Mouse (Mus musculus) MN1 (cell line): Measurements from ENCODE around the gene Tpp1.

Source experiments
- DNase-seq: peaks from one replicate; pipeline ENCODE4 v3.0.0-alpha.2; 2016; ENCODE audit warnings: low spot score

Tpp1 gene

GRCm38 (mm10) chr7:105751491-105752433 lies at the start of gene Tpp1:
Gene Tpp1, minus strand, starts transcription at chr7:105752235.
- DNase-seq: peak; percentile 93

DNA sequence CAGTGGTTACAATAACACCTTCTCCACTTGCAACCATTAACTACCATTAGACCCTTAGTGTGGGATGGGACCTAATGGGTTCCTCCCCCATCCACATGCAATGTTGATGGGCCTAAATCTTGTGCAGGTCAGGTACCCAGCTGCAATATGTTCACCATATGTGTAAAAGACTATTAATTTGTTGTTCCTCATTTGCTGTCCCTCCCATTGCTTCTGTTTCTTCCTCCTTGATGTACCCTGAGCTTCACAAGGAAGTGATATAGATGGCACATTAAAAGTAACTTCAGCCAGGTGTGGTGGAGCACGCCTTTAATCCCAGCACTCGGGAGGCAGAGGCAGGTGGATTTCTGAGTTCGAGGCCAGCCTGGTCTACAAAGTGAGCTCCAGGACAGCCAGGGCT lies 44.9 kb upstream of the Tpp1 start:
- no peak for DNase-seq

GRCm38 (mm10) chr7:105795759-105796366 lies 43.8 kb upstream of the Tpp1 start:
- no peak for DNase-seq

DNA sequence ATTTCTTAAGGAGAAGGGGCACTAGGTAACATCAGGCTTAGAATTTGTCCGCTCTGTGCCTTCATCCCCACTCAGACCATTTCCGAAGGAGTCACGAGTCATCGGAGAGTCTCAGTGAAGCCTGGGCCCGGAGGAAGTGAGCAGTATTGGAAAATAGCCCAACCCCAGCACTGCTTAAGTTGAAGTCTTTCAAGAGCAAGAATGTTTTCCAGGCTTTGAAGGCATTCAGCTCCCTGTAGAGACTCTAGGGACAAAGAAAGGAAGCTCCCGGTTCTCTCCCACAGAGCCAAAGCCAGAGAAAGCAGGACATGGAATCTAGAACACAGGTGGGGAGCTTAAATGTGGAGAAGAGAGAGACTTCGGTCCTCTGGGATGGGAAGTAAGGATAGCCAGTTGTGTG lies 41.7 kb upstream of the Tpp1 start:
- DNase-seq: no peak

- DNase-seq: no peak
These were observed 39.1 kb upstream of the Tpp1 start for GRCm38 (mm10) chr7:105791147-105791546.

GRCm38 (mm10) chr7:105787285-105788140 lies 35.5 kb upstream of the Tpp1 start, which contains the start of gene Dchs1:
Gene Dchs1, minus strand, starts transcription at chr7:105787654.
- DNase-seq: peak; percentile 47

DNA sequence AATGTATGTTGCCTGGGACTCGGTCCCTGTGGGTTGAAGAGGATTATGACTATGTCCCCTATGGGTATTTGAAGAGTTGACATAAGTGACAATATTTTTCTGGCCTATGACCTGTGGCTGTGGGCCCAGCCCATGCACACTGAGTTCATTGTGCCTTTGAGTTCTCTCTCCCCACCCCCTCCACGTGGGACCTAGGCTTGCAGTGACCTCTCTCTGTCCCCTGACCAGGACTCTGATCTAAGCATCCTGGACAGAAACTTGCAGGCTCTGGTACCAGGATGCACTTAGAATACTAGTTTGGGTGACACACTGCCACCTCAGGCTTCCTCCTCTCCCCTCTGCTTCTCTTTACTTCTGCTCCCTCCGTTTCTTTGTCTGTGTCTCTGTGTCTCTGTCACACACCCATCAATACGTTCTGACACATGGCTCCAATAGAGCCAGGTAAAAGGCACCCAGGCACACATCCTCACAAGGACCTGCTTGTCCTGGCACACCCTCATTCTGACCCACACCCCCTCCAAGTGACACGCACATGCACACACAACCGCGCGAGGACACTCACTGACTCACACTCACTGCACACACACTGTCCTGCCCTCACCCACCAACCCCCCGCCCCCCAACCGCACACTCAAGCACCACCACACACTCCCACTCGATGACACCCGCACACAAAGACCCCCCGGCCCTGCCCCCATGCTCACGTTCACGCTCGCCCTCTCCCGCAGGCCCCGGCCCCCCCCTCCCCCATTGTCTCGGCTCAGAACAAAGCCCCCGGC lies 34.7 kb upstream of the Tpp1 start:
- peak; percentile 21 for DNase-seq

GRCm38 (mm10) chr7:105784556-105784955 lies 32.5 kb upstream of the Tpp1 start:
- no peak for DNase-seq

DNA sequence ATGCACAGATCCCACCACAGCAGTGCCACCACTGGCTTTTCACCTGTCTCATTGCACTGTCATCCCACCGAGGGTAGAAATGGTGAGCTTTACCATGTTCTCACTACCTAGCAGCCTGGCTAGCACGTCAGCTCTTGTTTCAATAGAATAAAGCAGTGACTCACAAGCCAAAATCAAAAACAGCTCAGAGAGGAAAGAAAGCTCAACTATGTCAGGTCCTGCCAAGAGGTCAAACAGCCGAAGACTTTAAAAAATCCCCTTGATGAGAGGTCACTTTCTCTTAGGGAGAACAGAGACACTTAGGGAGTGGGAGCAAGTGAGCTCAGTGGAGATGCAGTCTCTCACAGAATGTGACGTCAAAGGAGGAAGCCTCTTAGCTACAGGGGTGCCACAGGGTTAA lies 31.8 kb upstream of the Tpp1 start:
- DNase-seq: no peak

DNA sequence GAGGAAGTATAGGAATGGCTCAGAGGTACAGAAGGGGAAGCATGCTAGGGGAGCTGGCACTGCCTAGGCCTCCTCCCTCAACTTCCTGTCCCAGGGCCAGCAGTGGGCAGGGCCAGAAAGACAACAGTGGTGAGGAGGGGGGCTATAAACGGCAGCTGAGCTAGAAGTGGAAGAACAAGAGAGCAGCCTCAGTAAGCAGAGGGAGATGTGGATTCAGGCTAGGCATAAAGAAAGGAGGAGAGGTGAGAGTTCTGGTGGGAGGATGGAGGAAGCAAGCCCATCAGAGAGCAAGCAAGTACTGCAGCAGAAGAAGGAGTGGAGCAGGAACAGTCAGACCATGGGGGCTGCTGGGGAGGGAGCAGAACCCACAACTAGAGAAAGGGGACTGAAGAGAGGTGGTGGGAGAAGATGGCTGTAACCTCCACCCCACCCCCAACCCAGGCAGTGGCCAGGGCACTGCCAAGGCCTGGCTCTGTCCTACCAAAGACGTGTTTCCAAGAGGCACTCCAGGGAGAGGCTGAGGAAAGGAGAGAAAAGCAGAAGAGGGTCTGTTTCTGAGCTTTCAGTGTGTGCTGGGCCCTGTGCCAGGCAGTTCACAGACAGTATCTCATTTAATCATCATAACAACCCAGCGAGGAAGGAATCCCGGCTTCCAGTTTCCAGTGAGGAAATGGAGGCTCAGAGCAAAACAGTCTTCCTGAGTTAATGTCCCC lies 26.7 kb upstream of the Tpp1 start:
- peak; percentile 69 for DNase-seq

DNA sequence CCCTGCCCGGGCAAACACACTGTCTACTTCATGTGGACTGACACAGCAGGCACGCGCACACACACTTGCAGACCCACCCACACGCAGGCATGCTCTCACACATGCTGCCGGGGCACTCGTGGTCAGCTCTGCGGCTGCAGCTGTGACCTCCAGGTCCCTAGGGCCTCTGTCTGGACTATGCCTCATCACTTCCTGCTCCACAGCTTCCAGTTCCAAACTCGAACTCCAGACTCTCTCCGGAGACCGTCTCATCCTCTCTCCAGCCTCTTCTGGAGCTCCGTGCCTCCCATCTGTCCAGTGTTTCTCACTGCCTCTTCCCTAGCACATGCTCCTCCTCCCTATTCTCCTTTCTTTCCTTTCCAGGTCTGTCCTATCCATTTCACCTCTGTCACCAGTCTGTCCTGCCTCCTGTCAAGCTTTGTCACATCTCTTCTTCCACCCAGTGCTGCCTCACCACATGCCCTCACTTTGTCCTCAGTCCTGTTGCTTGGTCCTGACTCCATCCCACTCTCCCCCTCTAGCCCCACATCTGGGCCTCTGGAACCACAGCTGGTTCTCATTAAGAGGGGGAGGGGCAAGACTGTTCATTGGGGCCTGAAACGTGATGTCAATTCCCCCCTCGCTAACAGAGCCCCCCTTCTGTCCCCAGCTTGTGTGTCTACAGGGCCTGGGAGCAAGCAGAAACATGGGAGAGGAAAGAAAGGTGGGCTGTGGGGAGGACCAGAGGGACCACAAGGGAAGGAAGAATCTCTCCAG lies 25.9 kb upstream of the Tpp1 start:
- peak; percentile 78 for DNase-seq

DNA sequence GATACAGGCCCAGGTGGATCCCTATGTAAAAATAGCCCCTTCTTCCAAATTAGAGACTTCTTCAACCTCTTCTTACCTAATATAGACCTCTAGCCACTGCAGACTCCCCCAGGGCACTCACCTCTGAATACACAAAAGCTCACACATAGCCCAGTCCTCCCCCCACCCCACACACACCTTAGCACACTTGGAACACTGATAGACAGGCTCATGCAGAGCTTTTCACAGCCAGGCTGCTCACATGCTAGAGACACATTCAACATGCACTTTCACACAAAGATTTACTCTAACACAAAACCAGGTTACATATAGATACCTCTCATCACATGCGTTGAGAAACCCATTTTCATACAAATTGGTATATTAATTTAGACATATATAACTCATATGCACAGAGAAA lies 25.3 kb upstream of the Tpp1 start:
- DNase-seq: no peak

DNA sequence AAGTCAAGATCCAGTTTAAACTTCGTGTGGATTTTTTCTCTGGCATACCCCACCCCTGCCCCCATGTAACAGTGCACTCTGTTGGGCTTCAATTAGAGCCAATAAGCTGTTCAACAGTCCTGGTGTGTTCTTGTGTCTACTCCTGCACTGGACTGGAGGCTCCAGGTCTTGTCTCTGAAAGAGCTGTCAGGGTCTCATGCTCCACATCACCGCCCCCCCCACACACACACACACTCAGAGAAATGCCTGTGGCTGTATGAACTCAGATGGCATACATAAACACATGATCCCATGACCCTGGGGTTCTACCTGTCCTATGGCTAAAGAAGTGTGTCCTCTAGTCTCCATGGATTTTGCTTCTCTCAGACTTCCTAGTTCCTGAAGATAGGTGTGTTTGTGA lies 24.0 kb upstream of the Tpp1 start:
- no peak for DNase-seq

DNA sequence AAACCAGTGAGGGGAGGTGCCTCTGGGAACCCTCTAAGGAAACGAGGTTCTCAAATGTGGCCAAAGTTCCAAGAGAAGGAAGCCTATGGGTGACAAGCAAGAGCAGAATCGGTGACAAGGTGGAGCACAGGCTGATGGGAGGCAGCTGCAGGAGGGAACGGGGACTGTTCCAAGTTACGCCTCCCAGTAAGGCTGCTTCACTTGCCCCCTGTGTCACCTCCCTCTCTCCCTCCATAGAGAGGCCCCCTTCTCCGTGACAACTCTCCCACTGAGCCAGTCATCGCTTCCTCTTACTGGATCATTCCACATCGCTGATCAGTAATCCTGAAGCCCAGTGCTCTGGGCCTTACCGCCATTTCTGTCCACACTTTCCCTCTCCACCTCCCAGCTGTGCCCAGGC lies 22.6 kb upstream of the Tpp1 start:
- DNase-seq: no peak

DNA sequence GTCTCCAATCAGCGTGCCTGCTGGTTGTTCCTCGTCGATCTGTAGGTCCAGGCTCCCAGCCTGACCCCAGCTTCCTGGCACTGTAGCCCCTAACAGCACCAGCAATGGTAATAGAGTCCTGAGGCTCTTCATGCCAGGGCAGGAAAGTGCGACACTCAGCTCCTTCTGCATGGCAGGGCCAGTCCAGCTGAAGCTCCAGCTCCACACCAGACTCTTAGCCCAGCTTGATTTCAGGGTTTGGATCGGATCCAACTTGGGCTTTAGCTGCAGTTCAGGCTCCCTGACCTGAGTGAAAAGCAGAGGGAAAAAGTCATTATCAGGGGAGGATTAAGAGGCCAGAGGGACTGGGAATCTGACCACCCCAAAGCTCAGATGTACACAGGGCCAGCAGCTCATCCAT lies 21.0 kb upstream of the Tpp1 start:
- DNase-seq: peak; percentile 43

DNA sequence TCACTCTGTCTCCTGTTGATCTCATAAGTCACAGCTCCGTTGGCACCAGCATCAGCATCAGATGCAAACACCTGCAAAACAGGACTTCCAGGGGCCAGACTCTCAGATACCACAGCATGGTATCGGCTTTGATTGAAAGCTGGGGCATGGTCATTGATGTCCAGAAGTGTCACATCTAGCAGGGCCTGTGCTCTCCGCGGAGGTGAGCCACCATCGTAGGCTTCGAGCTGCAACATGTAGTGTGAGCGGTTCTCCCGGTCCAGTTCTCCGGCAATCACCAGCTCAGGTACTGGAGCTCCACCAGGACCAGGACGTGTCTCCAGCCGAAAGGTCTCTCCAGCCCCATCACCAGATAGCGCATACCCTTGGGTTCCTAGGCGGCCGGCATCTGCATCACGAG lies 20.3 kb upstream of the Tpp1 start:
- no peak for DNase-seq

GRCm38 (mm10) chr7:105769959-105770358 lies 17.9 kb upstream of the Tpp1 start:
- DNase-seq: no peak

DNA sequence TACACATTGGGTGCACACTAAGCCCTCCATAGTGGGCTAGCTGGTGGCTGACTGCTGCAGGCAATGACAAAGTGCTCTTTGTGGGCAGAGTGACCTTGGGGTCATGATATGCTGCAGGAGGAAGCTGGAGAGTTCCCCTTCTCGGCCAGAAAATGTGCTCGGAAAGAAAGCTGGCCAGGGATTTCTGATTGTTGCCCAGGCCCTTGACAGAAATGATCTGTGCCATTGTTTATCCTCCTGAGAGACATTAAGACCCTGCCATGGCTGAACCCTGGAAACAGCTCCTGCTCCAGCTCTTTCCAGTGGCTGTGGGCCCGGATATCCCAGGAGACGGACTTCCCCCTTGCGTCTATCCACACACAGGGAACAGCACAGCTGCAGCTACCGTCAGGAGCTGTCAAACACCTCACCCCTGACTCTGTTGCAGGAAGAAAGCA lies 15.7 kb upstream of the Tpp1 start:
- DNase-seq: no peak

DNA sequence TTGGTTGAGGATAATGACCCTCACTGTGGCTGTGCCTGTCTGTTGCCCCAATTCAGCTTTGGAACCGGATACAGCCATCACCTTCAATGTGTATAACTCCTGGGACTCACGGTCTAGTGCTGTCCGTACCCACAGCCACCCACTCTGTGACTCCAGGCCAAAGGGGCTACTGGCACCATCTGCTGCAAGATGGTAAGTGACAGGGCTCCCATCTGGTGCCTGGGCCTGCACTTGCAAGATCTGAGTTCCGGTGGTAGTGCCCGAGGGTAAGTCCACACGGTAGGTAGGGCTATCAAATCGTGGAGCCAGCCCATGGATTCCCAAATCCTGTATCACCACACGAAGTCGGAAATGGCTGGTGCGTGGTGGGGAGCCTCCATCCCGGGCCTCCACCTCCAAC lies 12.3 kb upstream of the Tpp1 start:
- no peak for DNase-seq
